Comparison of ENCODE assay signal across 8 mouse cellular contexts in genomic region chr6:83711067-83711675, GRCm38 (mm10). TPM values are rescaled to one million over a fixed set of nuclear protein-coding genes. Genes with fewer than 3 reads are reported as not detected.
DNase-seq lines count a peak whose midpoint lies in the region; ATAC-seq and TF ChIP-seq lines count a peak whose summit lies in the region.

TSS of gene Vax2 (plus strand) at chr6:83711264.

- no peaks in the 10 kb centered on the region for H3K4me1 ChIP-seq in embryonic fibroblast, embryonic 13.5 days (ENCODE audit: control insufficient read depth, insufficient read depth, low read length)

- intact Hi-C loops in heart, postnatal 10 days (cut with DNase I): no loop called here

- peak within 1 kb of the TSS; percentile 45 for H3K4me3 ChIP-seq in embryonic fibroblast, embryonic 13.5 days (ENCODE audit: insufficient read depth, low read length)

- peak; percentile 38; the same call in 1 of the 2 replicates for TF ChIP-seq POLR2A in embryonic fibroblast, embryonic 13.5 days (IDR thresholded peaks at IDR 0.05; ENCODE audit: low read depth, low read length)

- no peak for TF ChIP-seq CTCF in embryonic fibroblast, embryonic 13.5 days (IDR thresholded peaks at IDR 0.05; ENCODE audit: borderline replicate concordance, insufficient read depth, low read length)

- peak; percentile 51 to 57 for DNase-seq in urinary bladder, adult 18-20 months (ENCODE audit: low spot score in 2 of 2)
- DNase-seq in urinary bladder, postnatal 10 days (ENCODE audit: low spot score): no peak
- peak; percentile 57 to 66 for DNase-seq in heart, postnatal 10 days
- DNase-seq in kidney, postnatal 36 days: peak; percentile 65 to 81
- peak; percentile 81 for DNase-seq in testis, postnatal 10 days (ENCODE audit: low spot score)
- DNase-seq in frontal cortex, postnatal 25 days (ENCODE audit: low spot score in 2 of 2): no peak

- H3K27ac ChIP-seq in embryonic fibroblast, embryonic 13.5 days (ENCODE audit: insufficient read depth, low read length): no peak within 1 kb of the TSS

- ATAC-seq in megakaryocyte-erythroid progenitor cell, adult 5-6 weeks (replicated peaks; ENCODE audit: low FRiP score, low TSS enrichment, poor library complexity, severe bottlenecking): peak; percentile 61

RNA-seq across cellular contexts. Expression of gene Vax2, which starts in this region (rescaled TPM):
- polyA plus RNA-seq in embryonic fibroblast, embryonic 13.5 days (2011; ENCODE audit: insufficient read length, low read depth, missing spikeins): 0.84 and 2.0 TPM in 2 replicates
- not detected for total RNA-seq in heart, postnatal 10 days (2021)
- not detected in 2 replicates for total RNA-seq in megakaryocyte-erythroid progenitor cell, adult 5-6 weeks (2014; fragmentation: Nextera tagmentation)
- total RNA-seq in megakaryocyte-erythroid progenitor cell, adult 5-6 weeks (2017): not detected in 2 replicates

Comparison
In these comparisons a context has a peak if more than half of its experiments do, and no peak if none do; other contexts are left out.
1. DNase-seq: peak in urinary bladder, adult 18-20 months (2 of 2), kidney, postnatal 36 days (2 of 2) and testis, postnatal 10 days (single experiment); none in urinary bladder, postnatal 10 days (single experiment) and frontal cortex, postnatal 25 days (0 of 2).
2. Peak in DNase-seq in heart, postnatal 10 days; RNA of the gene not detected or under 1 TPM.
3. Peak in ATAC-seq in megakaryocyte-erythroid progenitor cell, adult 5-6 weeks; RNA of the gene not detected or under 1 TPM.